Mouse (Mus musculus) hindbrain, embryonic 12.5 days (tissue): Measurements from ENCODE around the gene Lgals9. TPM values are rescaled to one million over a fixed set of nuclear protein-coding genes. Genes with fewer than 3 reads are reported as not detected.
"Not testable (repeated sequence)": the region's sequence is repeated elsewhere in the genome, so short reads cannot be mapped to it uniquely, and the experiment has no call there.

Source experiments
- ATAC-seq: fragments of 200-750 bp; cut with Nextera tagmentation; 2 replicates; pipeline ENCODE4 v1.8.0; 2017; ENCODE audit warnings: moderate TSS enrichment; ENCODE audit not compliant: low FRiP score
- H3K27ac ChIP-seq: fragments of 300-500 bp; sonication (generic); 2 replicates; pipeline ENCODE4 v1.5.1; 2016; ENCODE audit warnings: mild to moderate bottlenecking
- H3K27me3 ChIP-seq: fragments of 300-500 bp; sonication (generic); 2 replicates; pipeline ENCODE4 v1.6.1; 2016; ENCODE audit warnings: mild to moderate bottlenecking
- H3K36me3 ChIP-seq: fragments of 300-500 bp; sonication (generic); 2 replicates; pipeline ENCODE4 v1.6.1; 2016; ENCODE audit warnings: mild to moderate bottlenecking
- H3K4me1 ChIP-seq: fragments of 300-500 bp; sonication (generic); 2 replicates; pipeline ENCODE4 v1.6.1; 2016
- H3K4me2 ChIP-seq: fragments of 300-500 bp; sonication (generic); replicated peaks from 2 replicates; pipeline ENCODE4 v1.6.1; 2016; ENCODE audit warnings: mild to moderate bottlenecking
- H3K4me3 ChIP-seq: fragments of 300-500 bp; sonication (generic); 2 replicates; pipeline ENCODE4 v1.5.1; 2016; ENCODE audit warnings: mild to moderate bottlenecking
- H3K9ac ChIP-seq: fragments of 300-500 bp; sonication (generic); 2 replicates; pipeline ENCODE4 v1.6.1; 2016; ENCODE audit warnings: mild to moderate bottlenecking, moderate library complexity
- H3K9me3 ChIP-seq: fragments of 300-500 bp; sonication (generic); replicated peaks from 2 replicates; pipeline ENCODE4 v1.6.1; 2016; ENCODE audit warnings: mild to moderate bottlenecking
- WGBS: fragments of 180-500 bp; shearing (Covaris S2); methylation state at CpG from one replicate; pipeline ENCODE4 v1.1.7; 2016; 5-methylcytosine and 5-hydroxymethylcytosine counted together
- polyA plus RNA-seq: library from polyadenylated mRNA; unstranded; fragments of >200 nt; fragmentation: Nextera tagmentation; extraction: Ambion mirVana; gene quantifications from 2 replicates; pipeline ENCODE4 v1.2.1, GENCODE M21; 2016

Gene Lgals9
- polyA plus RNA-seq, 1 experiment from 2014 or later, result 8.7 TPM

- no peak overlapping the region for H3K4me2 ChIP-seq
- no peak overlapping the region for H3K27ac ChIP-seq
- H3K9ac ChIP-seq, result no peak overlapping the region; the same call in 1 of the 2 replicates
- peaks cover 16% of the 10 kb centered on the region; the same call in 1 of the 2 replicates for H3K36me3 ChIP-seq
- 79% methylated on average over 7 of the region's 7 CpGs for WGBS
- no peaks in the 10 kb centered on the region for H3K9me3 ChIP-seq
- no peak overlapping the region for H3K4me3 ChIP-seq
- H3K4me1 ChIP-seq, result peaks cover 19% of the 10 kb centered on the region
- no peak for ATAC-seq
- no peaks in the 10 kb centered on the region for H3K27me3 ChIP-seq
Observed at GRCm38 (mm10) chr11:79017161-79017606, 32.4 kb upstream of the Lgals9 start.

- Histone ChIP-seq H3K9ac (no peak overlapping the region), H3K27ac (no peak overlapping the region), H3K27me3 (no peaks in the 10 kb centered on the region), H3K4me3 (no peak overlapping the region), H3K4me2 (no peak overlapping the region), H3K4me1 (peaks cover 19% of the 10 kb centered on the region), H3K36me3 (peaks cover 15% of the 10 kb centered on the region; the same call in 1 of the 2 replicates), H3K9me3 (no peaks in the 10 kb centered on the region)
- WGBS, result 69% methylated on average over 12 of the region's 12 CpGs
- ATAC-seq, result no peak
Observed at GRCm38 (mm10) chr11:79016236-79016635, 31.5 kb upstream of the Lgals9 start.

- Histone ChIP-seq H3K9ac (no peak overlapping the region), H3K4me2 (no peak overlapping the region), H3K27ac (no peak overlapping the region), H3K36me3 (0 out of 2 replicates have a peak, but pooled peaks cover 11% of the 10 kb centered on the region), H3K9me3 (no peaks in the 10 kb centered on the region), H3K27me3 (no peaks in the 10 kb centered on the region), H3K4me3 (no peak overlapping the region), H3K4me1 (peaks cover 19% of the 10 kb centered on the region)
- no peak for ATAC-seq
- 92% methylated on average over 24 of the region's 24 CpGs for WGBS
Observed at GRCm38 (mm10) chr11:79015660-79016215, 31.0 kb upstream of the Lgals9 start.

- no peak for ATAC-seq
- 0 out of 2 replicates have a peak overlapping the region, but pooled peaks have one; percentile 40 for H3K27ac ChIP-seq
- 69% methylated on average over 15 of the region's 15 CpGs for WGBS
Observed at GRCm38 (mm10) chr11:79014602-79015325, 30.0 kb upstream of the Lgals9 start.

GRCm38 (mm10) chr11:79013806-79014205 is 29.1 kb upstream of the Lgals9 start:
- Histone ChIP-seq H3K36me3 (0 out of 2 replicates have a peak, but pooled peaks cover 6% of the 10 kb centered on the region), H3K27me3 (no peaks in the 10 kb centered on the region), H3K4me1 (peaks cover 19% of the 10 kb centered on the region), H3K9ac (no peak overlapping the region), H3K9me3 (no peaks in the 10 kb centered on the region), H3K4me2 (no peak overlapping the region), H3K27ac (no peak overlapping the region), H3K4me3 (no peak overlapping the region)
- ATAC-seq, result no peak
- WGBS, result 59% methylated on average over 9 of the region's 9 CpGs

More at GRCm38 (mm10) chr11:79014602-79015325, 30.0 kb upstream of the Lgals9 start:
- H3K9me3 ChIP-seq, result no peaks in the 10 kb centered on the region
- H3K4me1 ChIP-seq, result peaks cover 19% of the 10 kb centered on the region
- H3K9ac ChIP-seq, result no peak overlapping the region
- H3K4me2 ChIP-seq, result no peak overlapping the region
- no peak overlapping the region for H3K4me3 ChIP-seq
- H3K27me3 ChIP-seq, result no peaks in the 10 kb centered on the region
- H3K36me3 ChIP-seq, result 0 out of 2 replicates have a peak, but pooled peaks cover 6% of the 10 kb centered on the region

GRCm38 (mm10) chr11:79013056-79013455 is 28.3 kb upstream of the Lgals9 start:
- no peaks in the 10 kb centered on the region for H3K27me3 ChIP-seq
- no peak overlapping the region for H3K4me2 ChIP-seq
- H3K36me3 ChIP-seq, result 0 out of 2 replicates have a peak, but pooled peaks cover 6% of the 10 kb centered on the region
- peaks cover 19% of the 10 kb centered on the region for H3K4me1 ChIP-seq
- no peak overlapping the region for H3K9ac ChIP-seq
- H3K9me3 ChIP-seq, result no peaks in the 10 kb centered on the region
- no peak for ATAC-seq
- no peak overlapping the region for H3K27ac ChIP-seq
- no peak overlapping the region for H3K4me3 ChIP-seq

- 0 out of 2 replicates have a peak, but pooled peaks cover 6% of the 10 kb centered on the region for H3K36me3 ChIP-seq
- H3K9ac ChIP-seq, result no peak overlapping the region
- H3K27ac ChIP-seq, result no peak overlapping the region
- ATAC-seq, result no peak
- no peaks in the 10 kb centered on the region for H3K9me3 ChIP-seq
- H3K4me3 ChIP-seq, result no peak overlapping the region
- 97% methylated on average over 2 of the region's 2 CpGs for WGBS
- H3K4me2 ChIP-seq, result no peak overlapping the region
- H3K4me1 ChIP-seq, result peaks cover 19% of the 10 kb centered on the region
- no peaks in the 10 kb centered on the region for H3K27me3 ChIP-seq
Observed at GRCm38 (mm10) chr11:79012529-79012928, 27.8 kb upstream of the Lgals9 start.

GRCm38 (mm10) chr11:79008891-79009290 is 24.1 kb upstream of the Lgals9 start:
- Histone ChIP-seq H3K4me2 (no peak overlapping the region), H3K27ac (no peak overlapping the region), H3K9me3 (no peaks in the 10 kb centered on the region), H3K4me3 (no peak overlapping the region), H3K9ac (no peak overlapping the region), H3K4me1 (peaks cover 4% of the 10 kb centered on the region), H3K27me3 (no peaks in the 10 kb centered on the region), H3K36me3 (no peaks in the 10 kb centered on the region)
- 82% methylated on average over 7 of the region's 7 CpGs for WGBS
- no peak for ATAC-seq

- Histone ChIP-seq H3K4me1 (no peaks in the 10 kb centered on the region), H3K4me2 (no peak overlapping the region), H3K27me3 (no peaks in the 10 kb centered on the region), H3K27ac (no peak overlapping the region), H3K4me3 (no peak overlapping the region), H3K9ac (no peak overlapping the region), H3K9me3 (no peaks in the 10 kb centered on the region), H3K36me3 (no peaks in the 10 kb centered on the region)
- 69% methylated on average over 6 of the region's 6 CpGs for WGBS
- ATAC-seq, result no peak
Observed at GRCm38 (mm10) chr11:79008007-79008775, 23.4 kb upstream of the Lgals9 start.

GRCm38 (mm10) chr11:79007356-79007755 is 22.6 kb upstream of the Lgals9 start:
- H3K27me3 ChIP-seq, H3K27ac ChIP-seq, H3K36me3 ChIP-seq, H3K4me1 ChIP-seq, ATAC-seq, H3K9ac ChIP-seq, H3K9me3 ChIP-seq, H3K4me3 ChIP-seq, H3K4me2 ChIP-seq: not testable (repeated sequence)
- 78% methylated on average over 3 of the region's 3 CpGs for WGBS

- H3K27me3 ChIP-seq, result no peaks in the 10 kb centered on the region
- H3K27ac ChIP-seq, result no peak overlapping the region
- H3K9ac ChIP-seq, result no peak overlapping the region
- no peaks in the 10 kb centered on the region for H3K9me3 ChIP-seq
- peaks cover 4% of the 10 kb centered on the region; the same call in 1 of the 2 replicates for H3K4me1 ChIP-seq
- no peak overlapping the region for H3K4me3 ChIP-seq
- ATAC-seq, result no peak
- no peaks in the 10 kb centered on the region for H3K36me3 ChIP-seq
- H3K4me2 ChIP-seq, result no peak overlapping the region
- 79% methylated on average over 5 of the region's 5 CpGs for WGBS
Observed at GRCm38 (mm10) chr11:79006417-79006816, 21.7 kb upstream of the Lgals9 start.
